Mouse (Mus musculus): ENCODE measurements at regions not wholly inside any gene's neighbourhood (a gene's known extent, or its start where the extent isn't known, plus 50 kb on each side); places are given as distances from the start of the nearest gene placed in this dataset.

GRCm38 (mm10) chr1:71937168-71937567, 274.9 kb downstream of the Mreg start:
- TF ChIP-seq CTCF (IDR thresholded peaks at IDR 0.05; ENCODE audit: borderline replicate concordance, insufficient read depth, low read depth, low read length) = no peak
- TF ChIP-seq POLR2A (IDR thresholded peaks at IDR 0.05; ENCODE audit: borderline replicate concordance, insufficient read depth, low read length) = no peak
